Mouse (Mus musculus): ENCODE measurements around the gene 1600014C23Rik.

The 1600014C23Rik gene

GRCm38 (mm10) chr17:45689120-45689519 is 44.5 kb downstream of the 1600014C23Rik start:
- peak; percentile 50 for DNase-seq (ENCODE audit: low spot score)

GRCm38 (mm10) chr17:45686716-45687115 is 46.9 kb downstream of the 1600014C23Rik start, which contains the start of gene Tmem63b:
Gene Tmem63b, minus strand, starts transcription at chr17:45686905.
- no peak for DNase-seq (ENCODE audit: low spot score)

GRCm38 (mm10) chr17:45686093-45686619 is 47.5 kb downstream of the 1600014C23Rik start, which contains the start of gene Mrpl14:
Gene Mrpl14, plus strand, starts transcription at chr17:45686322.
- peak; percentile 88 for DNase-seq (ENCODE audit: low spot score)

GRCm38 (mm10) chr17:45685171-45686092 is 48.2 kb downstream of the 1600014C23Rik start:
- no peak for DNase-seq (ENCODE audit: low spot score)

GRCm38 (mm10) chr17:45684667-45685131 is 48.9 kb downstream of the 1600014C23Rik start:
- DNase-seq (ENCODE audit: low spot score): no peak

All from lung, postnatal 25 days (tissue).